Mouse (Mus musculus) forelimb bud, embryonic 11.5 days (tissue): ENCODE measurements around the gene Sfi1.
"Not testable (repeated sequence)": the region's sequence is repeated elsewhere in the genome, so short reads cannot be mapped to it uniquely, and the experiment has no call there.

Experiments
- DNase-seq: peaks from one replicate; pipeline ENCODE4 v3.0.0-alpha.2; 2012; ENCODE audit warnings: low read depth, low spot score

Gene Sfi1

DNA sequence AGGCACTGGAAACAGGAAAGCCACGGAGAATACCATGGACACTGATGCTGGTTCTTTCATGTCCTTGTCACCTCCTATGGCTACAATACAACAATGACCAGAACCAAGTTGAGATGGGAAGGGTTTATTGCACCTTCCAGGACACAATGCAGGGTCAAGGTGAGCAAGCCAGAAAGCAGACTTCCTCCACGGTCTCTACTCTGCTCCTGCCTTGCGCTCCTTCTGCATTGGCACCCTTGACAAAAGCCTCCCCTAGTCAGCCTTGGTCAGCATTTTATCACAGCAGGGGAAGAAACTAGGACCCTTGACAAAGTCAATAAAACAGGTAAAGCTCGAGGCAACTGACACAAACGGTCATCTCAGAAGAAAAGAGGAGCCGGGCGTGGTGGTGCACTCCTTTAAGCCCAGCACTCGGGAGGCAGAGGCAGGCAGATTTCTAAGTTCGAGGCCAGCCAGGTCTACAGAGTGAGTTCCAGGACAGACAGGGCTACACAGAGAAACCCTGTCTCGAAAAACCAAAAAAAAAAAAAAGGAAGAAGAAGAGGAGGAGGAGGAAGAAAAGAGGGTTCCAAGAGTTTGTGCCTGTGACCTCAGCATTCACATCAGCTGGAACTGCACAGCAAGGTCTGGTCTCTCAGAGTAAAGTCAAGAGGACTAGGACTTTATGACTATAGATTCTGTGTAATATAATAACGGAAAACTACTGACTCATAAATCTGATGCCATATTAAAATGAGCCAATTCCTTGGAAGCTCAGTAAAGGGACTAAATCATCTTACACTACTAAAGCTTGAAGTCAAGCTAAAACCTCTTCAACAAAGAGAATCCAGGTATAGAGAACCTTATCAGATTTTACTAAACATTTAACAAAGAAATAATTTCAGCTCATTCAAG lies 19.6 kb downstream of the Sfi1 start:
- peak; percentile 29 for DNase-seq

DNA sequence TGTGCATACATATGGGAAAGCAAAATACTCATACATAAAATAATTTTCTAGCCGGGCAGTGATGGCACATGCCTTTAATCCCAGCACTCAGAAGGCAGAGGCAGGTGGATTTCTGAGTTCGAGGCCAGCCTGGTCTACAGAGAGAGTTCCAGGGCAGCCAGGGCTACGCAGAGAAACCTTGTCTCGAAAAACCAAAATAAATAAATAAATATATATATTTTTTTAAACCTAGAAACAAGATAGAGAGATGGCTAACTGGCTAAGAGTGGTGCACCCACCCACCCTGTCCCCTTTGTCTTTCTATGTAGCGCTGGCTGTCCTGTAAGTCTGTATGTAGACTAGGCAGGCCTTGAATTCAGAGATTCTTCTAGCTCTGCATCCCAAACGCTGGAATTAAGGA lies 20.7 kb downstream of the Sfi1 start:
- DNase-seq = not testable (repeated sequence)

DNA sequence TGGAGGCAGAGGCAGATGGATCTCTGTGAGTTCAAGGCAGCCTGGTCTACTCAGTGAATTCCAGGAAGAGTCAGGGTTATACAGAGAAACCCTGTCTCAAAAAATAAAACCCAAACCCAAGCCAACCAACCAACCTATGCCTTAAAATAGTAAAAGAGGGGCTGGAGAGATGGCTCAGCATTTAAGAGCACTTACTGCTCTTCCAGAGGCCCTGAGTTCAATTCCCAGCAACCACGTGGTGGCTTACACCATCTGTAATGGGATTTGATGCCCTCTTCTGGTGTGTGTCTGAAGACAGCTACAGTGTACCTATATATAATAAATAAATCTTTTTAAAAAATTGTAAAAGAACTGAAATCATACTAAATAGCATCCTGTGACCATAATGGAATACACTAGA lies 21.3 kb downstream of the Sfi1 start:
- DNase-seq = not testable (repeated sequence)

DNA sequence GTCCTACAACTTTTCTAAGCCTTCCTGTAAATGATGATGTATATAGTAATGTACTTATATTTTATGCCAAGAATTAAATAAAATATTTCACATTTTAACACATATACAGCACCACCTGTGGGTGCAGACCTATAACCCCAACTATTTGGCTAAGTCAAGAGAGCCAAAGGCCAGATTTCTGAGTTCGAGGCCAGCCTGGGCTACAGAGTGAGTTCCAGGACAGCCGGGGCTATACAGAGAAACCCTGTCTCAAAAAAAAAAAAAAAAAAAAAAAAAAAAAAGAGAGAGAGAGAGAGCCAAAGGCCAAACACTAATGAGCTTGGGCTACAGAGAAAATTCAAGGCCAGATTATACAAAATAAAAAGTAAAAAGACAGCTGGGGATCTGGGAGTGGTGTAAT lies 24.2 kb downstream of the Sfi1 start:
- DNase-seq = not testable (repeated sequence)

DNA sequence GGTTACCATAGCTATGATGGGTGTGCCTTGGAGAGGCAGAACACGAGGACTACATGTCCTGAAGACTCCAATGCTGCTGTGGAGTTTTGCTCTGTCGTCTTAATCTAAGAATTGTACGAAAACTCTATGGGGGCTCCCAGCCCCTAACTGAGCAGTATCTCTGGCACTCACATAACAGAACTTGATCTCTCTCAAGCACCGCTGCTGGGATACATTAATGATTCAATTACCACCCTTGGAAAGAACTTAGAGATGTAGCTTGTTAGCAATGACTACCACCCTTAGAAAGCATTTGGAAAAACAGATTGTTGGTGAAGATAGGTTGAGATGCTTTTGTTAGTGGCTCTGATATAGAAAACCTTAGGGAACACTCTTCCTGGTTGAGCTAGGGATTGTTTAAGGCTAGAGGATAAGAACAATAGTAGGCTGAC lies 25.7 kb downstream of the Sfi1 start:
- DNase-seq = peak; percentile 25

DNA sequence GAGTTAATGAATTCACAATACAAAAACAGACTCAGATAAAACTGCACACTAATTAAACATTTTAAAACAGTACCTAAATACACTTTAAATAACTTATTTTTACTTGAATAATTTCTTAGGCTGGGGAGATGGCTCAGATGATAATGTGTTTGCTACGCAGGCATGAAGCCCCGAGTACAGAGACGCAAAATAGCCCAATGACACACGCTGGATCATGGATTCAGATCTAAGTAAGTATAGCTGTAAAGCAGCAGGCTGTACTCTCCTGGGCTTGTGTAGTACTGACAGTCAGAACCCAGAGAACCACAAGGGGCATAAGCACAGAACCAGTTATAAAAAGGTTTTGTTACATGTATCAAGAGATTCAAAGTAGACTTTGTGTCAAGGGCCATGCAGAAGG lies 26.1 kb downstream of the Sfi1 start:
- not testable (repeated sequence) for DNase-seq

DNA sequence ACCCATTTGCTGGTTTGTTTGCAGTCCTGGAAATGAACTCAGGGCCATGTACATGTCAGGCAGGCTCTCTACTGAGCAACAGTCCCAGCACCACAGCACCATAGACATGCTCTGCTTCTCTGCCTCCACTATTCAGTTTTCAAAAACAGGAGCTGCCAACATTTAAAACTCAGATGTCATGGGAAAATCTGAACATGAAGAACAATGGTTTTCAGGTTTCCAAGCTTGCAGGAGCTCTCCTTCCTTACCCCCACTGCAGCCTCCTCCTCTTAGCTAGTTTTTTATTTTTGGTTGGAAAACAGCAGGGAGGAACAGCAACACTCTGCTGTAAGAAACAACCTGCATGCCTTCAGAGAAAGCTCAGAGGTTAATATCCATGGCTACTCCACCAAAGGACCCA lies 26.9 kb downstream of the Sfi1 start:
- peak; percentile 16 for DNase-seq

DNA sequence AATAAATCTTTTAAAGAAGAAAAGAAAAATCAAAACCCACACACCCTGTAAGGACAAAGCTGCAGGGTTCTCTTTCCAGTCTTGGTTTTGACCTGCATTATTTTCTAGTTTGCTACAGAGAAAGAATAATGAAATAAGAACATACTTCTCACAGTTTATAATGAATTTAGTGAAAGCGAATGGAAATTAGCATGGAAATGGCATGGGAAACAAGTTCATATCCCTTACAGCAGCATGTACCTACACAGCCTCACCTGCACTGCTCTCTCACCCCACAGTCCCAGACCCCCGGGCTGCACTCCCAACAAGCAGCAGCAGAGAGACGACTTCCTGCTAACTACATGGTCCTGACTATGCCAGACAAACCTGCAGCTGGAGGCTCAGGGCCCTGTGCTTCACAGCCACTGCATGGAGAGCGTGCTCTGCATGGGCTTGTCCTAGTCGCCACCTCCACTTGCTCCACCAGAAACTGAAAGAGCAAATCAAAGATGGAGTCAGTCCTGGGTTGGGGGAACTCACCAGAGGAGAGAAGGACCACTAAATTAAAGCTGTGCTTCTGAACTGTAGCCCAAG lies 28.0 kb downstream of the Sfi1 start:
- DNase-seq = peak; percentile 32

DNA sequence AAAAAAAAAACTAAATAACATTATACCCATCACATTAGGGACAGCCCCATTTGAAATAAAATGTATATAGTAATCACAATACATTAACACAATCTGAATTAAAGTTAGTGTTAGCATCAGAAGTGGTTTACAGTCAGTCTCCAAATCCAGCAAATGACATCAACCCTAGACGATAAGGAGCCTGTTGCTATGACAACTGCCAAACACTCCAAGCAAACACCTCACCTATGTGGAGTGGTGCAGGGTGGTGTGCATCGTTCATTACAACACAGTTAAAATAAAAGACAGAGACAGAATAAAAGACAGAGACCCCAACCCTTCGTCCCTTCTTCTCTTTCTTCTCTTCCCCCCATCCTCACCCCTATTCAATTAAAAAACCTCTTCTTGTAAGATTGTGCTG lies 29.6 kb downstream of the Sfi1 start:
- not testable (repeated sequence) for DNase-seq

DNA sequence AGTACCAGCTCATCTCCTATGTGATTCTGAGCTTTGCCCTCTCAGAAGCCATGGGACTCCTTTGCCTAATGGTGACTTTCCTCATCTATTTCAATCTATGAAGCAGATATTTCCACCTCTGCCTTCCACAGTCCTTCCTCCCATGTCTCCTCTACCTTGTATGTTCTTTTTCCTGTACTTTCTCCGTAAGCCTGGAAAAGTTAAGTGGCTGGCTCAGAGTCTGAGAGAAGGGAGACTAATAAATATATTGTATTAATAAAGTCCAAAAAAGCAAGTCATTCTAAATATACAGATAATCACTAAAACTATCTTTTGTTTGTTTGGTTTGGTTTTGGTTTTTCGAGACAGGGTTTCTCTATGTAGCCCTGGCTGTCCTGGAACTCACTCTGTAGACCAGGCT lies 30.1 kb downstream of the Sfi1 start:
- not testable (repeated sequence) for DNase-seq

DNA sequence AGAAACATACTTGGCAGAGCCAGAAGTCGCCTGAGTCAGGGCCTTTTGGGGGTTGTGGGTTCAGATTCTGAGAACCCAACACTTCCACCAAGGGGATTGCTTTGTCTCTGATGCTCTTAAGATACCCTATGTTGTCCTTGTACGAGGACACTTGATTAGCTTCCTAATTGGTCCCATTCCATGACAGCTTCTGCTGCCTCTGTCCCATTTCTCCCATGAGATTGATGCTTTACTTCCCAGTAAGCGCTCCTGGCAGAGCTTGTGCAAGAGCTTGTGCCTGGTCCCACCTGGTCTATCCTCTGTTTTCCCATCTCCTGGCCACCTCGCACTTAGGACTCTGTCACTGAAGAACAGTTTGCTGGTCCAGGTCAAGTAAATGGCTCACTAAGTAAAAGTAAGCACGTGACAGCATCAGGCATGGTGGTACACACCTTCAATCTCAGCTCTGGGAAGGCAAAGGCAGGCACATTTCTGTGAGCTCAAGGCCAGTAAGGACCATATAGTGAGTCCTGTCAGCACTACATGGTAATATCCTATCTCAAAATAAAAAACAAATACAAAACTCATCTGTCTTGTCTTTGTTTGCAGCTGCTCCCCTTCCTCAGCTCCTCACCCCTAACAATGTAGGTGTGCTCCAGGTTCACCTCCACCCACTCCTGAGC lies 30.9 kb downstream of the Sfi1 start:
- DNase-seq = peak; percentile 21

DNA sequence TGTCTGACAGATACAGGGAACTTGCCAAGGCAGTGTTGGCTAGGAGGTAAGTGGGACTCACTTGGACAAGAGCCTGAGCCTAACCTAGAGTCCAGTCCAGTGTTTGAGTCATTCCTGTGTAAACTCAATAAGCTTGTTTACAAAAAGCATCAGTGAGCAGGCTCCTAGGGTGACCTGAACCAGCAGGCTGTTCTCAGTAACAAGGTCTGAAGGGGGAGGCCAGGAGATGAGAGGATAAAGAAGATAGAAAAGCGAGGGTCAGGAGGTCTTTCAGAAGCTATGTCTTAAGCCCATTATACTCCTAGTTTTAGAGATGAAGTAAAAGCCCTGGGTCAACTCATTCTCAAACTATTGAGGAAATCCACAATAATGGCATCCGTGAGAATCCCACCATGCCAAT lies 31.9 kb downstream of the Sfi1 start:
- not testable (repeated sequence) for DNase-seq

DNA sequence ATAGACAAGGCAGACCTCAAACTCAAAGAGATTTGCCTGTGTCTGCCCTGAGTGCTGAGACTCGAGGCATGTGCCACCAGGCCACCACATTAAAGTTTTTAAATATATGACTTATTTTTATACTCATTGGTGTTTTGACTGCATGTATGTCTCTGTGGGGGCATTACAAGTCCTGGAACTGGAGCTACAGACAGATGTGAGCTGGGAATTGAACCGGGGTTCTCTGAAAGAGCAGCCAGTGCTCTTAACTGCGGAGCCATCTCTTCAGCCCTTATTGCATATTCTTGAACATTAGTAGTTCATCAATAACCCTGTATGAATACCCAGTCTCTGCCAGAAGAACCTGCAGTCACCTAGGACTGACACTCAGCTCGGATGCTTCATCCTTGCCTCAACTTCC lies 34.5 kb downstream of the Sfi1 start:
- not testable (repeated sequence) for DNase-seq

DNA sequence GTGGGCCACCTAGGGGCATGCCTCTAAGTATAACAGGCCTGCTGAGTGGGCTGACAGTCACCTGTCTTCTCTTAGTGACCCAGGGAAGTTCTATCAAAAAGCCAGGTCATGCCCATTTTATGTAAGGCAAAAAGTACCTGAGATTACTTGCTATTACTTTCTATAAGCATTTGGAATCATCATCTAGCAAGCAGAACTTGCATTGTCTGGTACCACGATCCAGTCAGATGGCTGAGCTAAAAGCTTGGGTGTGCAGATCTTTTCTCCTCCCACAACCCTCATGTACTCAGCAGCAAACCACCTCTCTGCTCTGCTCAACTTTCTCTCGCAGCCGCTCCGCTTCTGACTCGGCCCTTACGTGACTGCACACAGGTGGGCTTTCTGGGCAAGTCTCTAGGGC lies 35.3 kb downstream of the Sfi1 start:
- DNase-seq = not testable (repeated sequence)

DNA sequence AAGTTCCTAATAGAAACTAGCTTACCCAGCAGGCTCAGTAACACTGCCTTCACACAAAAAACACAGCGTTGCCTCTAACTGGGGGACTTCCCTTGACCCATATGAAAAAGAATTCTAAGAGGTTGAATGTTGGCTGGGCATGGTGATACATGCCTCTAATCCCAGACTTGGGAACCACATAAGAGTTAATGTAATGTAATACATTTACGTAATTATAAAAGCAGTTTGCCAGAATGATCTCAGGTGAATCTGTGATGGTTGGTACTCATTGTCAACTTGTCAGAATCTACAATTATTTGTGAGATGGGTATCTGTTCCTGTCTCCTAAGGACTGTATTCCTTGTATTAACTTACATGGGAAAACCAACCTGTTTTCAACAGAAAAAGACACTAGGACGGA lies 36.3 kb downstream of the Sfi1 start:
- DNase-seq = not testable (repeated sequence)

DNA sequence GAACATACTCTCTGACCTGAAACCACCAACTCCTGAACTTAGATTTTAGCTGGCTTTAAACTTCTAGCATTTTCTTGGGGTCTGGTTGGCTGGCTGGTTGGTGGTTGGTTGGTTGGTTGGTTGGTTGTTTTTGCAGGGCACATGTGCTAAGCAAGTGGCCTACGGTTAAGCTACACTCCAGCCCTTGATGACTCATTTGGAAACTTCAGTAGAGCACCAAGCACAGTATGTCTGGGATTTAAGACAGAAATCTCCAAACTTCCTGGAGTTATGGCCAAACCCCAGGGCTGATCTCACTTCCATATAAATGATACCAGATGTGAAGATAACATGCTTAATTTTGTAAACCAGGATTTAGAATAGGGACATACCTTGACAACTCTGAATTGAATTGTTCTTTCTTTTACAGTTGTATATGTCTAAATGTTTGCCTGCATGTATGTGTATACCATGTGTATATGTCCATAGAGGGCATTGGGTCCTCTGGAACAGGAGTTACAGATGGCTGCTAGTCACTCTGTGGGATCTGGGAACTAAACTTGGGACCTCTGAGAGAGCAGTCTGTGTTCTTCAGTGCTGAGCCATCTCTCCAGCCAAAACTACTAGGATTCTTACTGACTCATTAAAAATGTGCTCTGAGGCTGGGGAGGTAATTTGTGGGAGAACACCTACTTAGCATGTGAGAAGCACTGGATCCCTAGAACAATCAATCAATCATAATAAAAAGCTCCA lies 39.4 kb downstream of the Sfi1 start:
- peak; percentile 36 for DNase-seq

DNA sequence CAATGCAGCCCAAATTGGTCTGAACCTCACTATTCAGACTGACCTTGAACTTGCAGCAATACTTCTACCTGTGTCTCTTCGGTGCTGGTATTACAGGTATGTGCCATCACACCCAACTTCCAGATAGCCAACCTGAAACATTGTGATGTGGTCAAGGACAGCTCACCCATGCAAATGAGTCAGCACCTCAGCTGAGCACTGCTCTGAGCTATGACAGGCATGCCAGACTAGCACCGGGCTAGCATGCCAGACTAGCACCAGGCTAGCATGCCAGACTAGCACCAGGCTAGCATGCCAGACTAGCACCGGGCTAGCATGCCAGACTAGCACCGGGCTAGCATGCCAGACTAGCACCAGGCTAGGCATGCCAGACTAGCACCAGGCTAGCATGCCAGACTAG lies 41.9 kb downstream of the Sfi1 start:
- not testable (repeated sequence) for DNase-seq

DNA sequence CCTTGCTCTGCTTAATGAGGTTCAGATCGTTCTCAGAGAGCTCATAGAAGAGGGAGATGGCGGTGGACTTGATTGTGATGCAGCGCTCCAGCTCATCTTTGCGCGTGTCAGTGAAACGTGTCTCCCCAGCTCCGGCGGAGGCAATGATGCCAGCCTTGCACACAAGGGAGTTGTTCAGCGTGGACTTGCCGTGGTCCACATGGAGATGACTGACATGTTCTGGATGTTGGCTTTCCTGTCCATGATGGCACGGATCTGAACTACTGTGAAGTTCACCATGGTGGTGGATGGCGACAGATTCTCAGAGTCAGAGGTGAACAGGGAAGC lies 42.6 kb downstream of the Sfi1 start:
- DNase-seq = not testable (repeated sequence)

DNA sequence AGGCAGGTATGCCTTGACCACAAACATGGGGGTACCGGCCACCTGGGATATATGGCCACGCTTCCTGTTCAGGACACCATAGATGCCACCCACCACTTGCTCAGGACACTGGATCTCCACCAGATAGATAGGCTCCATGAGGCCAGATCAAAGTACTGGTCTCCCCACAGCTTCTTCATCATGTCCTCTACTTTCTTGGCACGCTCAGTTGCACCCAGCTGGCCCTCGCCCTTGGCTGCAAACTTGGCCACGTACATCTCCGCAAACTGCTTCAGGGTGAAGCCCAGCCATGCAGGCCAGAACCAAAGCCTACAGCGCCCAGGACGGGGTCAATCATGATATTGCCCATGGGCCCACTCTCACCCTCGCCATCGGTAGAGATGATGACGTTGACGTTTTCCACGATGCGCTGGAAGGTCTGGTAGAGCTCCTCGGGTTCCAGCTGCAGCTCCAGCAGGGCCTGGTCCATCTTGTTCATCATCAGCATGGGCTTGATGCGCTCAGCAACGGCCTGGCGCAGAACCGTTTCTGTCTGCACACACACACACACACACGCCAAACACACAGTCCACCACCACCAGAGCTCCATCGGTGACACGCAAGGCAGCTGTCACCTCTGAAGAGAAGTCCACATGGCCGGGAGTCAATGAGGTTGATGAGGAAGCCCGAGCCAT lies 43.1 kb downstream of the Sfi1 start:
- not testable (repeated sequence) for DNase-seq

DNA sequence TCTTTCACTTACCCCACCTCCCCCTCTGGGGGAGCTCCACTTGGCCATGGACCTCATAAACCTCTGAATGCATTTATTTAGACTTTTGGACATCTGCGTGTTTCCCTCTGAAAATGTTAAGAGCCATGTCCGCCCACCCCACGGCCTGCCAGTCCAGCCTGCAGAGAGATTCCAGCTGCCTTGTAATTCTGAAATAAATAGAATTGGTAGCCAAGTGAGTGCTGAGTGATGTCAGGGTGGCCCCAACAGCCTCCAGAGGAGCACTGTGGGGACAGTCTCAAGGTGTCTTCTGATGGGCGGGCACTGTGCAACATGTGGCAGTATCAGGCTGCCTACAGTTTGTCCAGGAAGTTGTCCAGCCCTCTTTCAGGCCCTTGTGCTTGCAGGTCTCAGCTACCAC lies 43.8 kb downstream of the Sfi1 start:
- not testable (repeated sequence) for DNase-seq

DNA sequence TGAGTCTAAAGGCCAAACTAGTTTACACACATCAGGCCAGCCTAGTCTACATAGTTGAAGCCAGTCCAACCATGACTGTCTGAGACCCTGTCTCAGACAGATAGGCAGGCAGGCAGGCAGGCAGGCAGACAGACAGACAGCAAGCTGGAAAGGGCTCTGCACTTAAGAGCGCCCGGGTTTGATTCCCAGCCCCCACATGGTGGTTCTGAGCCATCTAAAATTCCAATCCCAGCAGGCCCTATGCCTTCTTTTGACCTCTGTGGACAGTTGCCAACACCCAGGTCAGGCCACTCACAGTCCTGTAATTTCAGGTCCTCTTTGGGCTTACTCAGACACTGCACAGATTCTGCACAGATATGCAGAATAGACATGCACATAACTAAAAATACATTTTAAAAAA lies 46.5 kb downstream of the Sfi1 start:
- DNase-seq = not testable (repeated sequence)
